Mouse (Mus musculus): ENCODE data around the gene Mgl2.

DNA sequence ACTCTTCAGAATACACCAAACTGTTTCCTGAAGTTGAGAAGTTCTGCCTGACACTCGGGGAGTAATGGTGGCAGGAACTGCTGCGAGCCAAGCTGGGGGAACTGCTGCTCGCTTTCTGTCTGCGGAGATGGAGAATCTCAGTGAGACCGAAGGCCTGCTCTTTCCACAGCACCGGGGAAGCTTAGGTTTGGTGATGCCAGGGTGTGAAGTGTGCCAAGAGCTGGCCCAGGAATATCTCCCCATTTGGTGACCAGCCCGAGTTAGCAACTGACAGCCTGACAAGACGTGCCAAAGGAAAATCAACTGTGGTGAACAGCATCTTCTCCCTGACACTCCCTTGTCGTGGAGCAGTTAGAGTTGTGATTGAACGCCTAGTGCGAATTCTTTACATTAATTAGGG is 48.2 kb downstream of the Mgl2 start:
- TF ChIP-seq CTCF (conservative IDR thresholded peaks at IDR 0.05; ENCODE audit: low read length), result no peak
- TF ChIP-seq NANOG (IDR thresholded peaks at IDR 0.05; ENCODE audit: borderline replicate concordance, low read length), result no peak
